Mouse (Mus musculus) megakaryocyte-erythroid progenitor cell, adult 5-6 weeks (primary cell): ENCODE results near the gene Sh3bp5. TPM values are rescaled to one million over a fixed set of nuclear protein-coding genes. Genes with fewer than 3 reads are reported as not detected.

Experiments
- ATAC-seq: replicated peaks from 2 replicates; pipeline ENCODE4 v1.8.0; 2016; ENCODE audit warnings: mild to moderate bottlenecking, inconsistent platforms; ENCODE audit not compliant: severe bottlenecking, poor library complexity, low FRiP score, low TSS enrichment
- total RNA-seq, 2 experiments: library from RNA; stranded (forward) in 1 of 2; stranded (reverse) in 1 of 2; fragments of 200-1000, 215-1000 nt in 1 of 2; fragments of >200 nt in 1 of 2; fragmentation: Nextera tagmentation in 1 of 2; gene quantifications; 2 replicates each; pipeline ENCODE4 v1.2.3; 2014 to 2017

Gene Sh3bp5
- total RNA-seq, 2 experiments from 2014 or later = 1.3 to 2.3 TPM

- no peak for ATAC-seq
Observed at GRCm38 (mm10) chr14:31414235-31414966, 21.5 kb downstream of the Sh3bp5 start.

- no peak for ATAC-seq
Observed at GRCm38 (mm10) chr14:31413475-31414086, 22.3 kb downstream of the Sh3bp5 start.

- no peak for ATAC-seq
Observed at GRCm38 (mm10) chr14:31412651-31413056, 23.2 kb downstream of the Sh3bp5 start.

- no peak for ATAC-seq
Observed at GRCm38 (mm10) chr14:31410737-31411136, 25.1 kb downstream of the Sh3bp5 start.

GRCm38 (mm10) chr14:31410123-31410724 lies 25.7 kb downstream of the Sh3bp5 start:
- ATAC-seq = no peak

- ATAC-seq = no peak
Observed at GRCm38 (mm10) chr14:31408666-31409065, 27.2 kb downstream of the Sh3bp5 start.

GRCm38 (mm10) chr14:31407911-31408604 lies 27.8 kb downstream of the Sh3bp5 start:
- no peak for ATAC-seq

- ATAC-seq = no peak
Observed at GRCm38 (mm10) chr14:31407208-31407607, 28.7 kb downstream of the Sh3bp5 start.

- no peak for ATAC-seq
Observed at GRCm38 (mm10) chr14:31406154-31406810, 29.6 kb downstream of the Sh3bp5 start.

- ATAC-seq = no peak
Observed at GRCm38 (mm10) chr14:31405652-31406051, 30.2 kb downstream of the Sh3bp5 start.

GRCm38 (mm10) chr14:31404663-31405062 lies 31.2 kb downstream of the Sh3bp5 start:
- ATAC-seq = no peak

GRCm38 (mm10) chr14:31403995-31404394 lies 31.9 kb downstream of the Sh3bp5 start:
- peak; percentile 62 for ATAC-seq

- ATAC-seq = no peak
Observed at GRCm38 (mm10) chr14:31403556-31403955, 32.3 kb downstream of the Sh3bp5 start.

GRCm38 (mm10) chr14:31402693-31403092 lies 33.2 kb downstream of the Sh3bp5 start:
- ATAC-seq = no peak

GRCm38 (mm10) chr14:31401918-31402427 lies 33.9 kb downstream of the Sh3bp5 start:
- ATAC-seq = no peak

GRCm38 (mm10) chr14:31400896-31401295 lies 35.0 kb downstream of the Sh3bp5 start:
- no peak for ATAC-seq

- no peak for ATAC-seq
Observed at GRCm38 (mm10) chr14:31400246-31400645, 35.6 kb downstream of the Sh3bp5 start.

GRCm38 (mm10) chr14:31399271-31399670 lies 36.6 kb downstream of the Sh3bp5 start:
- ATAC-seq = no peak

GRCm38 (mm10) chr14:31398819-31399218 lies 37.1 kb downstream of the Sh3bp5 start:
- ATAC-seq = no peak
